Mouse (Mus musculus) lung, embryonic 15.5 days (tissue): ENCODE measurements at regions not wholly inside any gene's neighbourhood (a gene's known extent, or its start where the extent isn't known, plus 50 kb on each side); places are given as distances from the start of the nearest gene placed in this dataset.

Source experiments
- ATAC-seq: fragments of 200-750 bp; cut with Nextera tagmentation; 2 replicates; pipeline ENCODE4 v1.8.0; 2017; ENCODE audit warnings: moderate number of reproducible peaks, borderline replicate concordance; ENCODE audit not compliant: low FRiP score, low TSS enrichment; ENCODE audit errors: extremely low read depth
- H3K27ac ChIP-seq: fragments of 300-500 bp; sonication (generic); 2 replicates; pipeline ENCODE4 v1.5.1; 2015; ENCODE audit warnings: moderate library complexity, mild to moderate bottlenecking, inconsistent platforms
- H3K27me3 ChIP-seq: fragments of 300-500 bp; sonication (generic); 2 replicates; pipeline ENCODE4 v1.6.1; 2015; ENCODE audit warnings: inconsistent platforms
- H3K36me3 ChIP-seq: fragments of 300-500 bp; sonication (generic); 2 replicates; pipeline ENCODE4 v1.6.1; 2015; ENCODE audit warnings: inconsistent platforms
- H3K4me1 ChIP-seq: fragments of 300-500 bp; sonication (generic); 2 replicates; pipeline ENCODE4 v1.6.1; 2015; ENCODE audit warnings: inconsistent platforms
- H3K4me2 ChIP-seq: fragments of 300-500 bp; sonication (generic); 2 replicates; pipeline ENCODE4 v1.6.1; 2015; ENCODE audit warnings: inconsistent platforms, mild to moderate bottlenecking, moderate library complexity
- H3K4me3 ChIP-seq: fragments of 300-500 bp; sonication (generic); 2 replicates; pipeline ENCODE4 v1.5.1; 2015; ENCODE audit warnings: mild to moderate bottlenecking, inconsistent platforms
- H3K9ac ChIP-seq: fragments of 300-500 bp; sonication (generic); 2 replicates; pipeline ENCODE4 v1.6.1; 2015; ENCODE audit warnings: inconsistent platforms
- H3K9me3 ChIP-seq: fragments of 300-500 bp; sonication (generic); 2 replicates; pipeline ENCODE4 v1.6.1; 2016; ENCODE audit warnings: inconsistent platforms
- WGBS: fragments of 180-500 bp; shearing (Covaris S2); methylation state at CpG from one replicate; pipeline ENCODE4 v1.1.7; 2015; 5-methylcytosine and 5-hydroxymethylcytosine counted together

- no peak for ATAC-seq
- Histone ChIP-seq H3K4me1 (no peaks in the 10 kb centered on the region), H3K27ac (no peak overlapping the region), H3K9me3 (no peaks in the 10 kb centered on the region), H3K36me3 (no peaks in the 10 kb centered on the region), H3K4me2 (no peak overlapping the region), H3K9ac (no peak overlapping the region), H3K4me3 (no peak overlapping the region), H3K27me3 (no peaks in the 10 kb centered on the region)
Measured at GRCm38 (mm10) chr14:58801402-58801861, 341.3 kb downstream of the 1700129C05Rik start.

- WGBS: 50% methylated on average over 10 of the region's 10 CpGs
- no peaks in the 10 kb centered on the region for H3K9me3 ChIP-seq
- peaks cover 8% of the 10 kb centered on the region; the same call in 1 of the 2 replicates for H3K4me1 ChIP-seq
- H3K27ac ChIP-seq: 0 out of 2 replicates have a peak overlapping the region, but pooled peaks have one; percentile 2
- H3K9ac ChIP-seq: no peak overlapping the region
- ATAC-seq: no peak
- no peak overlapping the region for H3K4me2 ChIP-seq
- H3K4me3 ChIP-seq: no peak overlapping the region
- no peaks in the 10 kb centered on the region for H3K36me3 ChIP-seq
- H3K27me3 ChIP-seq: no peaks in the 10 kb centered on the region
Measured at GRCm38 (mm10) chr14:58788190-58788945, 354.3 kb downstream of the 1700129C05Rik start.

- H3K9me3 ChIP-seq: no peaks in the 10 kb centered on the region
- no peak overlapping the region for H3K4me3 ChIP-seq
- peaks cover 8% of the 10 kb centered on the region; the same call in 1 of the 2 replicates for H3K4me1 ChIP-seq
- 0 out of 2 replicates have a peak overlapping the region, but pooled peaks have one; percentile 2 for H3K27ac ChIP-seq
- 69% methylated on average over 2 of the region's 2 CpGs for WGBS
- H3K36me3 ChIP-seq: no peaks in the 10 kb centered on the region
- H3K27me3 ChIP-seq: no peaks in the 10 kb centered on the region
- no peak overlapping the region for H3K4me2 ChIP-seq
- no peak overlapping the region for H3K9ac ChIP-seq
- ATAC-seq: no peak
Measured at GRCm38 (mm10) chr14:58787618-58788017, 355.1 kb downstream of the 1700129C05Rik start.

GRCm38 (mm10) chr14:58786791-58787491 is 355.8 kb downstream of the 1700129C05Rik start:
- H3K4me3 ChIP-seq: no peak overlapping the region
- H3K27me3 ChIP-seq: no peaks in the 10 kb centered on the region
- no peak overlapping the region for H3K27ac ChIP-seq
- peaks cover 8% of the 10 kb centered on the region; the same call in 1 of the 2 replicates for H3K4me1 ChIP-seq
- no peak overlapping the region for H3K9ac ChIP-seq
- no peaks in the 10 kb centered on the region for H3K36me3 ChIP-seq
- H3K9me3 ChIP-seq: no peaks in the 10 kb centered on the region
- peak; percentile 67; the same call in 1 of the 2 replicates for ATAC-seq
- H3K4me2 ChIP-seq: no peak overlapping the region
- 87% methylated on average over 4 of the region's 4 CpGs for WGBS

- no peak overlapping the region for H3K4me3 ChIP-seq
- H3K4me1 ChIP-seq: peaks cover 7% of the 10 kb centered on the region; the same call in 1 of the 2 replicates
- no peaks in the 10 kb centered on the region for H3K27me3 ChIP-seq
- no peaks in the 10 kb centered on the region for H3K36me3 ChIP-seq
- no peaks in the 10 kb centered on the region for H3K9me3 ChIP-seq
- H3K9ac ChIP-seq: no peak overlapping the region
- H3K4me2 ChIP-seq: no peak overlapping the region
- no peak overlapping the region for H3K27ac ChIP-seq
- ATAC-seq: no peak
- 52% methylated on average over 1 of the region's 1 CpGs for WGBS
Measured at GRCm38 (mm10) chr14:58783201-58783600, 359.5 kb downstream of the 1700129C05Rik start.

GRCm38 (mm10) chr14:58780306-58780705 is 362.4 kb downstream of the 1700129C05Rik start:
- Histone ChIP-seq H3K4me3 (no peak overlapping the region), H3K4me2 (no peak overlapping the region), H3K27me3 (no peaks in the 10 kb centered on the region), H3K36me3 (no peaks in the 10 kb centered on the region), H3K9me3 (no peaks in the 10 kb centered on the region), H3K4me1 (no peaks in the 10 kb centered on the region), H3K27ac (no peak overlapping the region), H3K9ac (no peak overlapping the region)
- WGBS: 74% methylated on average over 4 of the region's 4 CpGs
- ATAC-seq: no peak

GRCm38 (mm10) chr14:58778675-58779074 is 364.0 kb downstream of the 1700129C05Rik start:
- no peaks in the 10 kb centered on the region for H3K36me3 ChIP-seq
- WGBS: 59% methylated on average over 4 of the region's 4 CpGs
- H3K9ac ChIP-seq: no peak overlapping the region
- no peak overlapping the region for H3K4me3 ChIP-seq
- no peaks in the 10 kb centered on the region for H3K9me3 ChIP-seq
- H3K4me2 ChIP-seq: no peak overlapping the region
- H3K27ac ChIP-seq: no peak overlapping the region
- H3K4me1 ChIP-seq: no peaks in the 10 kb centered on the region
- H3K27me3 ChIP-seq: no peaks in the 10 kb centered on the region
- ATAC-seq: no peak

- Histone ChIP-seq H3K4me1 (no peaks in the 10 kb centered on the region), H3K27me3 (no peaks in the 10 kb centered on the region), H3K9me3 (no peaks in the 10 kb centered on the region), H3K4me3 (no peak overlapping the region), H3K36me3 (no peaks in the 10 kb centered on the region), H3K4me2 (no peak overlapping the region), H3K9ac (no peak overlapping the region), H3K27ac (no peak overlapping the region)
- 88% methylated on average over 2 of the region's 2 CpGs for WGBS
- ATAC-seq: no peak
Measured at GRCm38 (mm10) chr14:58761291-58761690, 381.4 kb downstream of the 1700129C05Rik start.

- H3K4me2 ChIP-seq: no peak overlapping the region
- H3K27ac ChIP-seq: no peak overlapping the region
- H3K27me3 ChIP-seq: no peaks in the 10 kb centered on the region
- 70% methylated on average over 4 of the region's 4 CpGs for WGBS
- no peak overlapping the region for H3K4me3 ChIP-seq
- H3K4me1 ChIP-seq: no peaks in the 10 kb centered on the region
- H3K9ac ChIP-seq: no peak overlapping the region
- H3K9me3 ChIP-seq: no peaks in the 10 kb centered on the region
- ATAC-seq: no peak
- H3K36me3 ChIP-seq: no peaks in the 10 kb centered on the region
Measured at GRCm38 (mm10) chr14:58759759-58760158, 382.9 kb downstream of the 1700129C05Rik start.

GRCm38 (mm10) chr14:58753781-58754180 is 388.9 kb downstream of the 1700129C05Rik start:
- no peak overlapping the region for H3K4me3 ChIP-seq
- H3K27ac ChIP-seq: no peak overlapping the region
- H3K4me1 ChIP-seq: no peaks in the 10 kb centered on the region
- no peak for ATAC-seq
- H3K36me3 ChIP-seq: no peaks in the 10 kb centered on the region
- H3K9me3 ChIP-seq: no peaks in the 10 kb centered on the region
- no peak overlapping the region for H3K4me2 ChIP-seq
- H3K27me3 ChIP-seq: no peaks in the 10 kb centered on the region
- WGBS: 89% methylated on average over 7 of the region's 7 CpGs
- no peak overlapping the region for H3K9ac ChIP-seq

GRCm38 (mm10) chr14:58753136-58753535 is 389.6 kb downstream of the 1700129C05Rik start:
- H3K4me1 ChIP-seq: no peaks in the 10 kb centered on the region
- no peaks in the 10 kb centered on the region for H3K36me3 ChIP-seq
- WGBS: 79% methylated on average over 1 of the region's 1 CpGs

GRCm38 (mm10) chr14:58726418-58726817 is 416.3 kb downstream of the 1700129C05Rik start:
- Histone ChIP-seq H3K27ac (no peak overlapping the region), H3K9me3 (no peaks in the 10 kb centered on the region), H3K36me3 (no peaks in the 10 kb centered on the region), H3K27me3 (no peaks in the 10 kb centered on the region), H3K9ac (no peak overlapping the region), H3K4me3 (no peak overlapping the region), H3K4me2 (no peak overlapping the region), H3K4me1 (no peaks in the 10 kb centered on the region)
- 62% methylated on average over 1 of the region's 1 CpGs for WGBS
- no peak for ATAC-seq

More at GRCm38 (mm10) chr14:58753136-58753535, 389.6 kb downstream of the 1700129C05Rik start:
- no peaks in the 10 kb centered on the region for H3K9me3 ChIP-seq
- no peak overlapping the region for H3K4me2 ChIP-seq
- H3K9ac ChIP-seq: no peak overlapping the region
- H3K4me3 ChIP-seq: no peak overlapping the region
- ATAC-seq: no peak
- H3K27ac ChIP-seq: no peak overlapping the region
- H3K27me3 ChIP-seq: no peaks in the 10 kb centered on the region
